Mouse (Mus musculus) forebrain, postnatal 0 days (tissue): ENCODE data around the gene Adgrg7. TPM values are rescaled to one million over a fixed set of nuclear protein-coding genes. Genes with fewer than 3 reads are reported as not detected.
A peak's percentile ranks its signal among the peaks of the same experiment; 100 is the strongest.

Source experiments
- ATAC-seq: fragments of 200-750 bp; cut with Nextera tagmentation; 2 replicates; pipeline ENCODE4 v1.8.0; 2017; ENCODE audit warnings: mild to moderate bottlenecking, moderate library complexity
- DNase-seq: peaks from one replicate; pipeline ENCODE4 v3.0.0-alpha.2; 2015
- H3K27ac ChIP-seq: fragments of 300-500 bp; sonication (generic); 2 replicates; pipeline ENCODE4 v1.5.1; 2014; ENCODE audit warnings: low read depth, mild to moderate bottlenecking, antibody characterized with exemption, low read length, moderate library complexity, mixed read lengths
- H3K27me3 ChIP-seq: fragments of 300-500 bp; sonication (generic); 2 replicates; pipeline ENCODE4 v1.6.1; 2014; ENCODE audit warnings: mild to moderate bottlenecking, low read length, mixed read lengths; ENCODE audit not compliant: insufficient read depth
- H3K36me3 ChIP-seq: fragments of 300-500 bp; sonication (generic); 2 replicates; pipeline ENCODE4 v1.6.1; 2014; ENCODE audit warnings: mild to moderate bottlenecking, moderate library complexity; ENCODE audit not compliant: insufficient read depth
- H3K4me1 ChIP-seq: fragments of 300-500 bp; sonication (generic); 2 replicates; pipeline ENCODE4 v1.6.1; 2014; ENCODE audit warnings: antibody characterized with exemption; ENCODE audit not compliant: insufficient read depth
- H3K4me2 ChIP-seq: fragments of 300-500 bp; sonication (generic); 2 replicates; pipeline ENCODE4 v1.6.1; 2014; ENCODE audit warnings: low read depth, mild to moderate bottlenecking, moderate library complexity
- H3K4me3 ChIP-seq: fragments of 300-500 bp; sonication (generic); 2 replicates; pipeline ENCODE4 v1.5.1; 2014; ENCODE audit warnings: low read depth, low read length, mixed read lengths
- H3K9ac ChIP-seq: fragments of 300-500 bp; sonication (generic); 2 replicates; pipeline ENCODE4 v1.6.1; 2014; ENCODE audit warnings: mild to moderate bottlenecking
- H3K9me3 ChIP-seq: fragments of 300-500 bp; sonication (generic); 2 replicates; pipeline ENCODE4 v1.6.1; 2016; ENCODE audit warnings: low read length
- CTCF ChIP-seq: sonication (generic); IDR thresholded peaks from 2 replicates; pipeline ENCODE4 v1.5.1; 2016; ENCODE audit warnings: antibody characterized with exemption, control low read depth, low read depth
- WGBS: fragments of 180-500 bp; shearing (Covaris S2); extraction: QIAGEN DNeasy Blood & Tissue Kit; methylation state at CpG from one replicate; pipeline ENCODE4 v1.1.7; 2014; 5-methylcytosine and 5-hydroxymethylcytosine counted together
- polyA plus RNA-seq: library from polyadenylated mRNA; unstranded; fragments of >200 nt; fragmentation: Nextera tagmentation; extraction: Ambion mirVana; gene quantifications from 2 replicates; pipeline ENCODE4 v1.2.1, GENCODE M21; 2015
- total RNA-seq: library from RNA; depleted of rRNA; stranded (reverse); fragments of >200 nt; gene quantifications from 2 replicates; pipeline ENCODE4 v1.2.3, GENCODE M21; 2014; rRNA removed

Gene Adgrg7
- total and polyA plus RNA-seq, 2 experiments from 2014 or later: not detected

- DNase-seq: peak; percentile 64
- Histone ChIP-seq H3K9me3 (no peaks in the 10 kb centered on the region), H3K36me3 (no peaks in the 10 kb centered on the region), H3K9ac (no peak overlapping the region), H3K4me3 (no peak overlapping the region), H3K4me2 (no peak overlapping the region), H3K27me3 (no peaks in the 10 kb centered on the region), H3K27ac (no peak overlapping the region), H3K4me1 (no peaks in the 10 kb centered on the region)
- peak; percentile 89 for ATAC-seq
- WGBS: 71% methylated on average over 4 of the region's 4 CpGs
- peak; percentile 70 for TF ChIP-seq CTCF
These were observed 118.5 kb downstream of the Adgrg7 start for GRCm38 (mm10) chr16:56677146-56677545.

Other genes starting within 250 kb of the Adgrg7 start
- 95.9 and 105 TPM in 2 replicates for gene Tfg, start 78.4 kb downstream of the Adgrg7 start, total RNA-seq
- gene Tfg, start 78.4 kb downstream of the Adgrg7 start, polyA plus RNA-seq: 151 and 155 TPM in 2 replicates
- 1.5 and 3.0 TPM in 2 replicates for gene Tmem45a, start 90.3 kb upstream of the Adgrg7 start, total RNA-seq
- 3.8 and 4.0 TPM in 2 replicates for gene Tmem45a, start 90.3 kb upstream of the Adgrg7 start, polyA plus RNA-seq
- 0.76 and 1.9 TPM in 2 replicates for gene Lnp1, start 132.2 kb upstream of the Adgrg7 start, total RNA-seq
- gene Lnp1, start 132.2 kb upstream of the Adgrg7 start, polyA plus RNA-seq: 1.5 and 1.9 TPM in 2 replicates